Mouse (Mus musculus) heart, postnatal 0 days (tissue): ENCODE results near the gene Foxp1.

Source experiments
- CTCF ChIP-seq: IDR thresholded peaks from 2 replicates; pipeline ENCODE4 v1.5.1; 2016; ENCODE audit warnings: antibody characterized with exemption, control low read depth, low read depth
- EP300 ChIP-seq: IDR thresholded peaks from 2 replicates; pipeline ENCODE4 v1.6.1; 2016; ENCODE audit warnings: antibody characterized with exemption, low read depth

GRCm38 (mm10) chr6:99335174-99335830, 187.2 kb downstream of the Foxp1 start:
- TF ChIP-seq EP300, result 0 out of 2 replicates have a peak, but pooled peaks have one; percentile 23
- no peak for TF ChIP-seq CTCF
